In genomic region chr16:20425855-20426598, GRCm38 (mm10) we compare ENCODE assay signal across 8 mouse cellular contexts. TPM values are rescaled to one million over a fixed set of nuclear protein-coding genes. Genes with fewer than 3 reads are reported as not detected.
A peak's percentile ranks its signal among the peaks of the same experiment; 100 is the strongest.
DNase-seq lines count a peak whose midpoint lies in the region; ATAC-seq lines count a peak whose summit lies in the region.

Gene Abcc5, minus strand, starts transcription at chr16:20426394.

- peaks cover 12% of the 10 kb centered on the region for H3K36me3 ChIP-seq in heart, embryonic 13.5 days
- peaks cover 13% of the 10 kb centered on the region for H3K36me3 ChIP-seq in liver, embryonic 12.5 days
- peaks cover 3% of the 10 kb centered on the region; the same call in 1 of the 2 replicates for H3K36me3 ChIP-seq in stomach, embryonic 15.5 days

- H3K27me3 ChIP-seq in heart, embryonic 13.5 days (replicated peaks): no peaks in the 10 kb centered on the region
- H3K27me3 ChIP-seq in liver, embryonic 12.5 days (replicated peaks): no peaks in the 10 kb centered on the region
- no peaks in the 10 kb centered on the region for H3K27me3 ChIP-seq in stomach, embryonic 15.5 days (replicated peaks)

- H3K4me3 ChIP-seq in heart, embryonic 13.5 days: peak within 1 kb of the TSS; percentile 86
- peak within 1 kb of the TSS; percentile 82 for H3K4me3 ChIP-seq in liver, embryonic 12.5 days
- peak within 1 kb of the TSS; percentile 93 for H3K4me3 ChIP-seq in stomach, embryonic 15.5 days (replicated peaks)

- ATAC-seq in erythroid progenitor cell, adult 5-6 weeks (replicated peaks; ENCODE audit: low FRiP score, poor library complexity, severe bottlenecking): peak; percentile 89
- ATAC-seq in heart, embryonic 13.5 days (ENCODE audit: extremely low read depth, insufficient number of reproducible peaks, low FRiP score, low TSS enrichment): peak; percentile 89
- peak; percentile 89 for ATAC-seq in liver, embryonic 12.5 days
- ATAC-seq in stomach, embryonic 15.5 days (ENCODE audit: insufficient read depth, low FRiP score, low read depth): peak; percentile 96

- peak within 1 kb of the TSS; percentile 93 for H3K9ac ChIP-seq in heart, embryonic 13.5 days
- H3K9ac ChIP-seq in liver, embryonic 12.5 days: peak within 1 kb of the TSS; percentile 83
- peak within 1 kb of the TSS; percentile 61 for H3K9ac ChIP-seq in stomach, embryonic 15.5 days

- peak; percentile 91 for DNase-seq in CD4-positive helper T cell, adult 2 months (ENCODE audit: low read depth, low spot score)
- DNase-seq in brain, embryonic 18.5 days (ENCODE audit: low read depth, low spot score): peak; percentile 91
- peak; percentile 93 for DNase-seq in kidney, postnatal 10 days
- DNase-seq in natural killer cell, adult 2 months (ENCODE audit: low spot score in 2 of 2): peak; percentile 76 to 83

- WGBS in heart, embryonic 13.5 days: under 1% methylated on average over 62 of the region's 62 CpGs
- under 1% methylated on average over 62 of the region's 62 CpGs for WGBS in liver, embryonic 12.5 days (ENCODE audit: insufficient replicate concordance)
- under 1% methylated on average over 62 of the region's 62 CpGs for WGBS in stomach, embryonic 15.5 days

- no peaks in the 10 kb centered on the region for H3K9me3 ChIP-seq in heart, embryonic 13.5 days
- H3K9me3 ChIP-seq in liver, embryonic 12.5 days (replicated peaks): no peaks in the 10 kb centered on the region
- H3K9me3 ChIP-seq in stomach, embryonic 15.5 days: no peaks in the 10 kb centered on the region

- H3K4me1 ChIP-seq in heart, embryonic 13.5 days: peaks cover 24% of the 10 kb centered on the region
- H3K4me1 ChIP-seq in liver, embryonic 12.5 days: peaks cover 50% of the 10 kb centered on the region
- H3K4me1 ChIP-seq in stomach, embryonic 15.5 days: peaks cover 6% of the 10 kb centered on the region; the same call in 1 of the 2 replicates

- H3K4me2 ChIP-seq in heart, embryonic 13.5 days: peak within 1 kb of the TSS; percentile 88
- peak within 1 kb of the TSS; percentile 89 for H3K4me2 ChIP-seq in liver, embryonic 12.5 days
- peak within 1 kb of the TSS; percentile 85 for H3K4me2 ChIP-seq in stomach, embryonic 15.5 days

- H3K27ac ChIP-seq in heart, embryonic 13.5 days (replicated peaks): peak within 1 kb of the TSS; percentile 86
- H3K27ac ChIP-seq in liver, embryonic 12.5 days: peak within 1 kb of the TSS; percentile 90
- peak within 1 kb of the TSS; percentile 82 for H3K27ac ChIP-seq in stomach, embryonic 15.5 days

RNA-seq across cellular contexts. Expression of gene Abcc5, which starts in this region (rescaled TPM):
- 26.0 and 40.4 TPM in 2 replicates for total RNA-seq in erythroid progenitor cell, adult 5-6 weeks (2015; ENCODE audit: low replicate concordance)
- 29.3 and 34.1 TPM in 2 replicates for total RNA-seq in erythroid progenitor cell, adult 5-6 weeks (2017; ENCODE audit: low replicate concordance)
- polyA plus RNA-seq in heart, embryonic 13.5 days (2015; fragmentation: Nextera tagmentation; extraction: Ambion mirVana): 54.9 and 57.0 TPM in 2 replicates
- polyA plus RNA-seq in liver, embryonic 12.5 days (2016; fragmentation: Nextera tagmentation; extraction: Ambion mirVana): 28.6 and 30.3 TPM in 2 replicates
- polyA plus RNA-seq in stomach, embryonic 15.5 days (2015; fragmentation: Nextera tagmentation; extraction: Ambion mirVana): 46.8 and 50.7 TPM in 2 replicates

Comparison
In these comparisons a context has a peak if more than half of its experiments do, and no peak if none do; other contexts are left out.
1. Peak in every context shown above with its lines: DNase-seq, ATAC-seq, H3K4me3 ChIP-seq and H3K27ac ChIP-seq.